Mouse (Mus musculus) 416B (cell line): ENCODE data around the gene Atp6v0e2.

ENCODE experiments used
- DNase-seq: peaks from one replicate; pipeline ENCODE4 v3.0.0; 2011; ENCODE audit warnings: low read depth

Atp6v0e2 gene

DNA sequence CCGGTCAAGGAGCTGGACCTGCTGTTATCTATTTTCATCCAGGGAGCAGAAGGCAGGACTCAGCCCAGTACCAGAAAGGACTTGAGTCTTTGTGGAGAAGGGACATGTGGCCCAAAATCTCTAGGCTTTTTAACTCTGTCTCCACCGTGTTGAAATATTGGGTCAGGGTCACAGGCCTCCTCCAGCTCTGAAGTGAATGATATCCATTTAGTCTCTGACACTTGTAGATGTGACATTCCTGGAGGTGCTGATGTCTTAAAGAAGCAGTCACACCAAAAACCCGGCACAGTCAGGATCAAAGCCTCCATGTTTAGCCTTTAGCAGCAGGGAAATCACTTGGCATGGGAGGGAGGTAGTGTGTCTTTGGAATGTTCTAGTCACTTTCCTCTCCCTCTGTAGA is 3.3 kb downstream of the Atp6v0e2 start:
- DNase-seq: no peak

GRCm38 (mm10) chr6:48541560-48542450 is 4.4 kb downstream of the Atp6v0e2 start:
- DNase-seq: peak; percentile 35

- no peak for DNase-seq
Observed at GRCm38 (mm10) chr6:48542631-48543030, 5.2 kb downstream of the Atp6v0e2 start.

DNA sequence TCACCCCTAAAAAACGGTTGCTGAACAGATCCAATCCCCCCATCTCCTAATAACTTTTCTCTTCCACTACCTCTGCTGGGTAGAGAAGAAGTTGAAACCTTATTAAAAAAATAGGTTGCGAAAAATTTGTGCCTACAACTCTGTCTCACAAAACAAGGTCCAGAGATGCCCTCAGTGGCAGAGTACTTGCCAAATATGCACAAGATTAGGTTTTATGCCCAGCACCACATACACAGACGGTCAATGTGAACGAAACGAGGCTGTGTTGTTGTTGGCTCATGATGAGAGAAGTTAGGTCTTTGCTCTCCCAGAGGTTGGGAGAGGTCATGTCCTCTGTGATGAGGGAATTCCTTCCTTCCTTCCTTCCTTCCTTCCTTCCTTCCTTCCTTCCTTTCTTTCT is 7.8 kb downstream of the Atp6v0e2 start:
- DNase-seq: no peak

GRCm38 (mm10) chr6:48546271-48546670 is 8.9 kb downstream of the Atp6v0e2 start:
- DNase-seq: peak; percentile 56

DNA sequence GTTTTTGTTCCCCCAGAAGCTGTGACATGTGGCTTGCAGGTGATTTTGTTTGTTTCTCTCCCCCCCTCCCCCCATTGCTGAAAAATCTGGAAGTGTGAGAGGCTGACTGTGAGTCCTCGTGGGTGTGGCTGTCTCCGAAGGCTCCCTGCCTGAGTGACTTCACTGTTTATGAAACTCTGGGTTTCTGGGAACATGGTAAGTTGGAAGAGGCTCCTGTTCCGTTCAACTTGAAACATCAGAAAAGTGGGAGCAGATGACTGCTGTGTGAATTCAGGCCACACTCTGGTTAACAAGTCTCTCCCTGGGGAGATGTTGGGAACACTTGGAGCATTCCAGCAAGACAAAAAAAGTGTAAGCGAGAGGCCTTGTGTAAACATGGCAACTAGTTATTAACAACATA is 9.4 kb downstream of the Atp6v0e2 start:
- DNase-seq: no peak

GRCm38 (mm10) chr6:48548314-48548713 is 10.9 kb downstream of the Atp6v0e2 start:
- no peak for DNase-seq

- peak; percentile 94 for DNase-seq
Observed at GRCm38 (mm10) chr6:48552918-48553317, 15.5 kb downstream of the Atp6v0e2 start.

GRCm38 (mm10) chr6:48553819-48554218 is 16.4 kb downstream of the Atp6v0e2 start:
- no peak for DNase-seq

DNA sequence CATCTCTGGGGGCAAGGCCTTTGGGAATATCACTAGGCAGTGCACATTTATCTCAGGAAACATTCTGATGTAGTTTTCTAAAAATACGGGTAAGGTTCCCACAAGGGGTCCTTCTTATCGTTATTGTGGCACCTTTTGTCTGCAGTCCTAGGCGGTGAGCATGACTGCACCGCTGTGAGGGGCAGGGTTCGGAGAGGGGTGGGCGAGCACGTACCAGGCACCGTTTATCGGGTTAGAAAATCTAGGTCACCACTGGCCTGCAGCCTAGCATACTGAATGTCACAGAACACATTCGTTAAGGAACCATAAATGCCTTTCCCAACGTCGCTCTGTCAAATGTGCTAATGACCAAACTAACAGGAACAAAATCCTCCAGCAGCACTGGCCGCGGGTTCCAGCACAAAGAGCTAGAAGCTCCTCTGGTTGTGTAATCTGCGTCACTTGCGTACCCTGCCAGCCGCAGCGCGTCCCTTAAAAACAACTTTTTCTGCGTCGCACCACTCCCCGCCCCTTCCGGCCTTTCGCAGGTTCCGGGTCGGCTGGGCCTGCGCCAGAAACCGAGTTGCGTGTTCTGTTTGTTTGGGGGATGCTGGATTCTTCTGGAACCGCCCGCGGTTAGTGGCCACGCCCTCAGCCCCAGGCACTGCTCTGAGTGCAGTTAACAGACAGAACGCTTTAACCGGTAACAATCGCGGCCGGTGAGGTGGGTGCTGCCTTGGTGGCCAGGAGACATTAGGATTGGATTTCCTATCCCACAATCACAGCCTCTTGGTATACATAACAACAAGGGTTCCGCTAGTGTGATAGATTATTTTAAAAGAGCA is 17.1 kb downstream of the Atp6v0e2 start, which contains the start of gene Lrrc61:
TSS of gene Lrrc61 (plus strand) at position 517 of the 824 bp plus-strand sequence.
- DNase-seq: peak; percentile 96

GRCm38 (mm10) chr6:48555104-48555890 is 17.9 kb downstream of the Atp6v0e2 start:
- peak; percentile 84 for DNase-seq

GRCm38 (mm10) chr6:48555956-48556355 is 18.5 kb downstream of the Atp6v0e2 start:
- no peak for DNase-seq

- no peak for DNase-seq
Observed at GRCm38 (mm10) chr6:48565693-48566310, 28.4 kb downstream of the Atp6v0e2 start.

- no peak for DNase-seq
Observed at GRCm38 (mm10) chr6:48566312-48566711, 28.9 kb downstream of the Atp6v0e2 start.

- DNase-seq: no peak
Observed at GRCm38 (mm10) chr6:48568036-48568984, 30.9 kb downstream of the Atp6v0e2 start.

- DNase-seq: no peak
Observed at GRCm38 (mm10) chr6:48569065-48569807, 31.8 kb downstream of the Atp6v0e2 start.

DNA sequence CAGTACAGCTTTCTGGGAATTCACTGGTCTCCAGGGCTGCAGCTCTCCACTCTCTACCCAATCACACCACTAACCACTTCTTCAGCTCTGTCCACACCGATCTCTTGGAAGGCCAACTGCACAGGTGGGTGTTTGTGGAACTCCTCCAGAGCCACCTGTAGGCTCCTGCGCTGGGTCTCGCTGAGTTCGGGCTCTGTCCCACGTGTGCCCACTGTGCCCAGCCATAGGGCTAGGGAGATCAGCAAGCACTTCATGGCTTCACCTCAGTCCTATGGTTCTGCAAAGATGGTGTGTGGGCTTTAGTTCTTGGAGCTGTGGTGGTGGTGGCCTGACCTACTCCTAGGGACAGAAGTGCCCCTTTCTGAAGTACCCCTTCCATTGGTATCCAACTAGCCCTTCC is 34.6 kb downstream of the Atp6v0e2 start:
- DNase-seq: no peak

- no peak for DNase-seq
Observed at GRCm38 (mm10) chr6:48572572-48573061, 35.2 kb downstream of the Atp6v0e2 start, which contains the start of gene Rarres2. Gene Rarres2 (minus strand): TSS chr6:48572789.

- no peak for DNase-seq
Observed at GRCm38 (mm10) chr6:48573280-48573679, 35.9 kb downstream of the Atp6v0e2 start.
